Mouse (Mus musculus) hindbrain, embryonic 16.5 days (tissue): ENCODE data around the gene Larp1b. TPM values are rescaled to one million over a fixed set of nuclear protein-coding genes. Genes with fewer than 3 reads are reported as not detected.
A peak's percentile ranks its signal among the peaks of the same experiment; 100 is the strongest.

Source experiments
- ATAC-seq: fragments of 200-750 bp; cut with Nextera tagmentation; 2 replicates; pipeline ENCODE4 v1.8.0; 2017; ENCODE audit warnings: moderate TSS enrichment, moderate library complexity
- H3K27ac ChIP-seq: fragments of 300-500 bp; sonication (generic); 2 replicates; pipeline ENCODE4 v1.5.1; 2014; ENCODE audit warnings: low read depth, mild to moderate bottlenecking, control low read depth, low read length, moderate library complexity
- H3K27me3 ChIP-seq: fragments of 300-500 bp; sonication (generic); replicated peaks from 2 replicates; pipeline ENCODE4 v1.6.1; 2014; ENCODE audit warnings: low read length; ENCODE audit not compliant: control insufficient read depth, insufficient read depth
- H3K36me3 ChIP-seq: fragments of 300-500 bp; sonication (generic); 2 replicates; pipeline ENCODE4 v1.6.1; 2014; ENCODE audit warnings: mild to moderate bottlenecking, low read length, moderate library complexity, mixed read lengths; ENCODE audit not compliant: control insufficient read depth, insufficient read depth
- H3K4me1 ChIP-seq: fragments of 300-500 bp; sonication (generic); 2 replicates; pipeline ENCODE4 v1.6.1; 2014; ENCODE audit warnings: low read depth, low read length; ENCODE audit not compliant: control insufficient read depth, insufficient read depth
- H3K4me2 ChIP-seq: fragments of 300-500 bp; sonication (generic); 2 replicates; pipeline ENCODE4 v1.6.1; 2014; ENCODE audit warnings: mild to moderate bottlenecking, low read length, control low read depth, moderate library complexity
- H3K4me3 ChIP-seq: fragments of 300-500 bp; sonication (generic); 2 replicates; pipeline ENCODE4 v1.5.1; 2014; ENCODE audit warnings: mild to moderate bottlenecking, low read length, control low read depth, moderate library complexity
- H3K9ac ChIP-seq: fragments of 300-500 bp; sonication (generic); 2 replicates; pipeline ENCODE4 v1.6.1; 2014; ENCODE audit warnings: low read depth, mild to moderate bottlenecking, control low read depth, low read length, moderate library complexity
- H3K9me3 ChIP-seq: fragments of 300-500 bp; sonication (generic); 2 replicates; pipeline ENCODE4 v1.6.1; 2014; ENCODE audit warnings: mild to moderate bottlenecking, low read length, moderate library complexity; ENCODE audit not compliant: control insufficient read depth
- WGBS: fragments of 180-500 bp; shearing (Covaris S2); extraction: QIAGEN DNeasy Blood & Tissue Kit; methylation state at CpG from one replicate; pipeline ENCODE4 v1.1.7; 2014; 5-methylcytosine and 5-hydroxymethylcytosine counted together
- polyA plus RNA-seq: library from polyadenylated mRNA; unstranded; fragments of >200 nt; fragmentation: Nextera tagmentation; extraction: Ambion mirVana; gene quantifications from 2 replicates; pipeline ENCODE4 v1.2.1, GENCODE M21; 2015

The Larp1b gene
- polyA plus RNA-seq, 1 experiment from 2014 or later: 5.6 TPM

- H3K4me1 ChIP-seq: no peaks in the 10 kb centered on the region
- 78% methylated on average over 4 of the region's 4 CpGs for WGBS
Measured at GRCm38 (mm10) chr3:41042195-41042938, 92.7 kb downstream of the Larp1b start.

GRCm38 (mm10) chr3:41043756-41044354 lies 94.2 kb downstream of the Larp1b start:
- no peak overlapping the region for H3K4me3 ChIP-seq
- ATAC-seq: no peak
- no peak overlapping the region for H3K9ac ChIP-seq
- no peaks in the 10 kb centered on the region for H3K36me3 ChIP-seq
- no peak overlapping the region for H3K27ac ChIP-seq
- WGBS: 76% methylated on average over 11 of the region's 11 CpGs
- H3K27me3 ChIP-seq: no peaks in the 10 kb centered on the region
- no peaks in the 10 kb centered on the region for H3K9me3 ChIP-seq
- no peak overlapping the region for H3K4me2 ChIP-seq
- H3K4me1 ChIP-seq: no peaks in the 10 kb centered on the region

More at GRCm38 (mm10) chr3:41042195-41042938, 92.7 kb downstream of the Larp1b start:
- H3K9ac ChIP-seq: no peak overlapping the region
- no peaks in the 10 kb centered on the region for H3K27me3 ChIP-seq
- H3K27ac ChIP-seq: no peak overlapping the region
- no peaks in the 10 kb centered on the region for H3K9me3 ChIP-seq
- no peak overlapping the region for H3K4me3 ChIP-seq
- no peaks in the 10 kb centered on the region for H3K36me3 ChIP-seq
- no peak overlapping the region for H3K4me2 ChIP-seq
- ATAC-seq: peak; percentile 87

- Histone ChIP-seq H3K4me2 (no peak overlapping the region), H3K36me3 (no peaks in the 10 kb centered on the region), H3K9ac (no peak overlapping the region), H3K9me3 (no peaks in the 10 kb centered on the region), H3K4me3 (no peak overlapping the region), H3K27me3 (no peaks in the 10 kb centered on the region), H3K27ac (no peak overlapping the region), H3K4me1 (no peaks in the 10 kb centered on the region)
- ATAC-seq: no peak
- 70% methylated on average over 6 of the region's 6 CpGs for WGBS
Measured at GRCm38 (mm10) chr3:41047838-41048237, 98.2 kb downstream of the Larp1b start.

- no peak for ATAC-seq
- Histone ChIP-seq H3K36me3 (no peaks in the 10 kb centered on the region), H3K9me3 (peaks cover 3% of the 10 kb centered on the region; the same call in 1 of the 2 replicates), H3K27ac (no peak overlapping the region), H3K4me3 (no peak overlapping the region), H3K4me2 (no peak overlapping the region), H3K27me3 (no peaks in the 10 kb centered on the region), H3K9ac (no peak overlapping the region), H3K4me1 (no peaks in the 10 kb centered on the region)
- 87% methylated on average over 3 of the region's 3 CpGs for WGBS
Measured at GRCm38 (mm10) chr3:41053334-41053733, 103.7 kb downstream of the Larp1b start.

GRCm38 (mm10) chr3:41058395-41058794 lies 108.8 kb downstream of the Larp1b start:
- no peaks in the 10 kb centered on the region for H3K27me3 ChIP-seq
- 53% methylated on average over 2 of the region's 2 CpGs for WGBS
- peak; percentile 75 for ATAC-seq

GRCm38 (mm10) chr3:41059249-41059648 lies 109.6 kb downstream of the Larp1b start:
- Histone ChIP-seq H3K4me2 (no peak overlapping the region), H3K4me1 (no peaks in the 10 kb centered on the region), H3K4me3 (no peak overlapping the region), H3K9ac (no peak overlapping the region), H3K36me3 (no peaks in the 10 kb centered on the region), H3K27me3 (no peaks in the 10 kb centered on the region), H3K27ac (no peak overlapping the region), H3K9me3 (peaks cover 3% of the 10 kb centered on the region; the same call in 1 of the 2 replicates)
- no peak for ATAC-seq
- WGBS: 95% methylated on average over 3 of the region's 3 CpGs

More at GRCm38 (mm10) chr3:41058395-41058794, 108.8 kb downstream of the Larp1b start:
- no peaks in the 10 kb centered on the region for H3K4me1 ChIP-seq
- H3K27ac ChIP-seq: no peak overlapping the region
- H3K4me3 ChIP-seq: no peak overlapping the region
- no peak overlapping the region for H3K4me2 ChIP-seq
- no peaks in the 10 kb centered on the region for H3K36me3 ChIP-seq
- no peak overlapping the region for H3K9ac ChIP-seq
- H3K9me3 ChIP-seq: peaks cover 3% of the 10 kb centered on the region; the same call in 1 of the 2 replicates

GRCm38 (mm10) chr3:41061831-41062565 lies 112.4 kb downstream of the Larp1b start:
- no peaks in the 10 kb centered on the region for H3K36me3 ChIP-seq
- 89% methylated on average over 3 of the region's 3 CpGs for WGBS
- no peak overlapping the region for H3K4me3 ChIP-seq
- no peaks in the 10 kb centered on the region for H3K27me3 ChIP-seq
- no peak for ATAC-seq
- H3K4me2 ChIP-seq: no peak overlapping the region
- H3K4me1 ChIP-seq: no peaks in the 10 kb centered on the region
- H3K9ac ChIP-seq: no peak overlapping the region
- no peak overlapping the region for H3K27ac ChIP-seq
- no peaks in the 10 kb centered on the region for H3K9me3 ChIP-seq

GRCm38 (mm10) chr3:41062758-41063157 lies 113.1 kb downstream of the Larp1b start:
- H3K27me3 ChIP-seq: no peaks in the 10 kb centered on the region
- H3K9ac ChIP-seq: no peak overlapping the region
- H3K27ac ChIP-seq: no peak overlapping the region
- H3K36me3 ChIP-seq: no peaks in the 10 kb centered on the region
- H3K4me1 ChIP-seq: no peaks in the 10 kb centered on the region
- no peak overlapping the region for H3K4me2 ChIP-seq
- 94% methylated on average over 2 of the region's 2 CpGs for WGBS
- H3K9me3 ChIP-seq: no peaks in the 10 kb centered on the region
- no peak overlapping the region for H3K4me3 ChIP-seq
- no peak for ATAC-seq

- no peak overlapping the region for H3K27ac ChIP-seq
- no peak for ATAC-seq
- H3K27me3 ChIP-seq: no peaks in the 10 kb centered on the region
- no peak overlapping the region for H3K4me3 ChIP-seq
- no peak overlapping the region for H3K9ac ChIP-seq
- H3K4me2 ChIP-seq: no peak overlapping the region
- H3K36me3 ChIP-seq: no peaks in the 10 kb centered on the region
- no peaks in the 10 kb centered on the region for H3K9me3 ChIP-seq
- WGBS: 90% methylated on average over 2 of the region's 2 CpGs
- H3K4me1 ChIP-seq: no peaks in the 10 kb centered on the region
Measured at GRCm38 (mm10) chr3:41065320-41065719, 115.7 kb downstream of the Larp1b start.
